22 mouse cellular contexts compared by ENCODE assay signal in the genomic region with DNA sequence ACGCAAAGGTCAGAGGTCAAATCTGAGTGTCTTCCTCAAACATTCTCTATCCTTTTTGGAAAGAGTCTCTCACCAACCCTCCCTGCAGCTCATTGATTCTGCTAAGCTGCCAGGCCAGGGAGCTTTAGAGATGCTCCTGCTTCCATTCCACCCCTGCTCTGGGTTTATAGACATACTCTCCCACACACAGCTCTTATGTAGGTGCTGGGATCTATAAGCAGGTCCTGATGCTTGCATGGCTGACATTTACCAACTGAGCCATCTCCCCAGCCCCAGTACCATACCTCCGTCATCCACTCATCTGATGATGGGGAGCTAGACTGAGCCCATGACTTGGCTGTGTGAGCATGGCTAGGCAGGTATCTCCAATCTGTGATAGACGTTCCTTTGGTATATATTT.
DNase-seq lines count a peak whose midpoint lies in the region; ATAC-seq and TF ChIP-seq lines count a peak whose summit lies in the region.
"Had no signal": no experiment of that assay in that cellular context is flagged by ENCODE, and none has a peak within 500 bp of the region (broad histone marks: within the 10 kb centered on the region; RNA-seq: fewer than 3 reads in every experiment).

No protein-coding gene starts in this region.

- peak overlapping the region; percentile 60; the same call in 1 of the 2 replicates for H3K27ac ChIP-seq in hindbrain, embryonic 13.5 days
- no peak overlapping the region for H3K27ac ChIP-seq in hindbrain, embryonic 16.5 days (ENCODE audit: low read depth, low read length)
- H3K27ac ChIP-seq in forebrain, embryonic 14.5 days (ENCODE audit: low read depth, low read length), result 0 out of 2 replicates have a peak overlapping the region, but pooled peaks have one; percentile 46
- H3K27ac ChIP-seq in midbrain, embryonic 10.5 days (replicated peaks), result peak overlapping the region; percentile 89
- peak overlapping the region; percentile 76 for H3K27ac ChIP-seq in midbrain, embryonic 16.5 days (ENCODE audit: low read length)
- H3K27ac ChIP-seq in heart, adult 2 months, result no peak overlapping the region
- H3K27ac ChIP-seq: intestine, embryonic 15.5 days; liver, embryonic 14.5 days; lung, embryonic 15.5 days; neural tube, embryonic 13.5 days had no signal

- H3K9ac ChIP-seq in hindbrain, embryonic 13.5 days, result no peak overlapping the region
- no peak overlapping the region for H3K9ac ChIP-seq in hindbrain, embryonic 16.5 days (ENCODE audit: low read depth, low read length)
- H3K9ac ChIP-seq in forebrain, embryonic 14.5 days (ENCODE audit: low read length), result no peak overlapping the region
- H3K9ac ChIP-seq in midbrain, embryonic 16.5 days (ENCODE audit: low read depth, low read length), result no peak overlapping the region
- no peak overlapping the region for H3K9ac ChIP-seq in heart, adult 2 months (ENCODE audit: low read depth, low read length)
- H3K9ac ChIP-seq: intestine, embryonic 15.5 days; liver, embryonic 14.5 days; lung, embryonic 15.5 days had no signal

- no peaks in the 10 kb centered on the region for H3K9me3 ChIP-seq in hindbrain, embryonic 13.5 days
- H3K9me3 ChIP-seq in hindbrain, embryonic 16.5 days (ENCODE audit: control insufficient read depth, low read length), result no peaks in the 10 kb centered on the region
- no peaks in the 10 kb centered on the region for H3K9me3 ChIP-seq in forebrain, embryonic 14.5 days (replicated peaks; ENCODE audit: control insufficient read depth, low read length)
- H3K9me3 ChIP-seq in midbrain, embryonic 10.5 days (replicated peaks), result peaks cover 6% of the 10 kb centered on the region; the same call in 1 of the 2 replicates
- H3K9me3 ChIP-seq in midbrain, embryonic 16.5 days (replicated peaks; ENCODE audit: control insufficient read depth, low read length, poor library complexity, severe bottlenecking), result no peaks in the 10 kb centered on the region
- H3K9me3 ChIP-seq: intestine, embryonic 15.5 days; lung, embryonic 15.5 days; neural tube, embryonic 13.5 days had no signal

- peaks cover 61% of the 10 kb centered on the region for H3K4me1 ChIP-seq in hindbrain, embryonic 13.5 days (replicated peaks)
- peaks cover 28% of the 10 kb centered on the region for H3K4me1 ChIP-seq in hindbrain, embryonic 16.5 days (ENCODE audit: control insufficient read depth, insufficient read depth, low read depth, low read length)
- peaks cover 25% of the 10 kb centered on the region for H3K4me1 ChIP-seq in forebrain, embryonic 14.5 days (ENCODE audit: control insufficient read depth, insufficient read depth, low read length)
- peaks cover 91% of the 10 kb centered on the region for H3K4me1 ChIP-seq in midbrain, embryonic 10.5 days
- peaks cover 49% of the 10 kb centered on the region for H3K4me1 ChIP-seq in midbrain, embryonic 16.5 days (ENCODE audit: control insufficient read depth, insufficient read depth, low read length)
- no peaks in the 10 kb centered on the region for H3K4me1 ChIP-seq in heart, adult 2 months (ENCODE audit: control insufficient read depth, insufficient read depth, low read length)
- H3K4me1 ChIP-seq: intestine, embryonic 15.5 days; lung, embryonic 15.5 days had no signal

- TF ChIP-seq EP300 in heart, adult 2 months (IDR thresholded peaks at IDR 0.05; ENCODE audit: insufficient read depth, low read depth, low read length), result no peak

- no peak for TF ChIP-seq CTCF in heart, adult 2 months (IDR thresholded peaks at IDR 0.05)

- no peak for TF ChIP-seq POLR2A in heart, adult 2 months (IDR thresholded peaks at IDR 0.05; ENCODE audit: insufficient read depth, low read depth, low read length)

- H3K36me3 ChIP-seq in hindbrain, embryonic 13.5 days, result no peaks in the 10 kb centered on the region
- no peaks in the 10 kb centered on the region for H3K36me3 ChIP-seq in hindbrain, embryonic 16.5 days (ENCODE audit: control insufficient read depth, insufficient read depth, low read length)
- no peaks in the 10 kb centered on the region for H3K36me3 ChIP-seq in forebrain, embryonic 14.5 days (ENCODE audit: control insufficient read depth, insufficient read depth, low read length)
- H3K36me3 ChIP-seq in midbrain, embryonic 10.5 days, result peaks cover 2% of the 10 kb centered on the region; the same call in 1 of the 2 replicates
- H3K36me3 ChIP-seq in midbrain, embryonic 16.5 days (ENCODE audit: control insufficient read depth, insufficient read depth, low read length), result no peaks in the 10 kb centered on the region
- H3K36me3 ChIP-seq in heart, adult 2 months (ENCODE audit: control insufficient read depth, insufficient read depth, low read length), result no peaks in the 10 kb centered on the region
- H3K36me3 ChIP-seq: intestine, embryonic 15.5 days; lung, embryonic 15.5 days; neural tube, embryonic 13.5 days had no signal

- H3K27me3 ChIP-seq in hindbrain, embryonic 13.5 days, result no peaks in the 10 kb centered on the region
- no peaks in the 10 kb centered on the region for H3K27me3 ChIP-seq in hindbrain, embryonic 16.5 days (replicated peaks; ENCODE audit: control insufficient read depth, insufficient read depth, low read length)
- no peaks in the 10 kb centered on the region for H3K27me3 ChIP-seq in forebrain, embryonic 14.5 days (replicated peaks; ENCODE audit: control insufficient read depth, insufficient read depth, low read length)
- no peaks in the 10 kb centered on the region for H3K27me3 ChIP-seq in midbrain, embryonic 10.5 days (ENCODE audit: low read depth, poor library complexity, severe bottlenecking)
- H3K27me3 ChIP-seq in midbrain, embryonic 16.5 days (ENCODE audit: control insufficient read depth, insufficient read depth, low read depth, low read length), result no peaks in the 10 kb centered on the region
- H3K27me3 ChIP-seq in heart, adult 2 months (ENCODE audit: control insufficient read depth, insufficient read depth, low read length), result no peaks in the 10 kb centered on the region
- H3K27me3 ChIP-seq: intestine, embryonic 15.5 days; lung, embryonic 15.5 days; neural tube, embryonic 13.5 days had no signal

- H3K4me2 ChIP-seq in hindbrain, embryonic 13.5 days, result no peak overlapping the region
- no peak overlapping the region for H3K4me2 ChIP-seq in hindbrain, embryonic 16.5 days (ENCODE audit: low read length)
- H3K4me2 ChIP-seq in forebrain, embryonic 14.5 days (ENCODE audit: low read length), result no peak overlapping the region
- no peak overlapping the region for H3K4me2 ChIP-seq in midbrain, embryonic 16.5 days (ENCODE audit: low read length)
- H3K4me2 ChIP-seq: intestine, embryonic 15.5 days; lung, embryonic 15.5 days; neural tube, embryonic 13.5 days had no signal

- intact Hi-C loops in heart, adult 2 months (cut with DNase I), result no loop called here

- ATAC-seq in hindbrain, embryonic 13.5 days (ENCODE audit: low FRiP score), result no peak
- ATAC-seq in hindbrain, embryonic 16.5 days, result no peak
- ATAC-seq in forebrain, embryonic 14.5 days, result no peak
- no peak for ATAC-seq in midbrain, embryonic 16.5 days
- ATAC-seq: intestine, embryonic 15.5 days had no signal

- DNase-seq in forebrain, embryonic 14.5 days (ENCODE audit: low spot score), result no peak
- DNase-seq in midbrain, embryonic 10.5 days (ENCODE audit: low spot score), result no peak
- DNase-seq in cerebellum, adult 11 months, result no peak
- no peak for DNase-seq in heart, adult 2 months
- DNase-seq: adrenal gland, adult 2 months; cerebellum, adult 18-20 months; cerebellum, postnatal 14 days; gastrocnemius, postnatal 36 days; heart, postnatal 4 days; kidney, adult 8-10 months; kidney, postnatal 14 days; layer of hippocampus, postnatal 36 days; lung, postnatal 4 days; thymus, postnatal 14 days had no signal

- no peak overlapping the region for H3K4me3 ChIP-seq in hindbrain, embryonic 13.5 days
- no peak overlapping the region for H3K4me3 ChIP-seq in hindbrain, embryonic 16.5 days (ENCODE audit: low read length)
- H3K4me3 ChIP-seq in forebrain, embryonic 14.5 days (ENCODE audit: low read depth, low read length), result no peak overlapping the region
- H3K4me3 ChIP-seq in midbrain, embryonic 10.5 days, result no peak overlapping the region
- H3K4me3 ChIP-seq in midbrain, embryonic 16.5 days (ENCODE audit: low read depth, low read length), result no peak overlapping the region
- no peak overlapping the region for H3K4me3 ChIP-seq in heart, adult 2 months
- H3K4me3 ChIP-seq: intestine, embryonic 15.5 days; lung, embryonic 15.5 days; myocyte; neural tube, embryonic 13.5 days had no signal

- WGBS in hindbrain, embryonic 13.5 days, result 86% methylated on average over 3 of the region's 3 CpGs
- 69% methylated on average over 3 of the region's 3 CpGs for WGBS in hindbrain, embryonic 16.5 days
- WGBS in forebrain, embryonic 14.5 days, result 90% methylated on average over 3 of the region's 3 CpGs
- 76% methylated on average over 3 of the region's 3 CpGs for WGBS in midbrain, embryonic 10.5 days
- 71% methylated on average over 3 of the region's 3 CpGs for WGBS in midbrain, embryonic 16.5 days
- 89% methylated on average over 3 of the region's 3 CpGs for WGBS in heart, adult 2 months

- no peaks in the 10 kb centered on the region for H3K79me2 ChIP-seq in heart, adult 2 months (replicated peaks; ENCODE audit: control insufficient read depth, insufficient read depth, low read length)

Comparison
In these comparisons a context has a peak if more than half of its experiments do, and no peak if none do; other contexts are left out.
1. H3K27ac ChIP-seq: peak in hindbrain, embryonic 13.5 days (single experiment), forebrain, embryonic 14.5 days (single experiment), midbrain, embryonic 10.5 days (single experiment) and midbrain, embryonic 16.5 days (single experiment); none in hindbrain, embryonic 16.5 days (single experiment) and heart, adult 2 months (single experiment).